Mouse (Mus musculus): ENCODE data around the gene Polrmt.
A peak's percentile ranks its signal among the peaks of the same experiment; 100 is the strongest.

Gene Polrmt

GRCm38 (mm10) chr10:79745898-79746773 is at the start of gene Polrmt:
Gene Polrmt (minus strand): TSS chr10:79746581.
- DNase-seq (ENCODE audit: low spot score): peak; percentile 83

- no peak for DNase-seq (ENCODE audit: low spot score)
Observed at GRCm38 (mm10) chr10:79795905-79796304, 49.5 kb upstream of the Polrmt start.

- DNase-seq (ENCODE audit: low spot score): no peak
Observed at GRCm38 (mm10) chr10:79794491-79794931, 48.1 kb upstream of the Polrmt start.

- DNase-seq (ENCODE audit: low spot score): no peak
Observed at GRCm38 (mm10) chr10:79793738-79794490, 47.5 kb upstream of the Polrmt start.

- DNase-seq (ENCODE audit: low spot score): no peak
Observed at GRCm38 (mm10) chr10:79793051-79793737, 46.8 kb upstream of the Polrmt start, which contains the start of gene Palm. Gene Palm (plus strand): TSS chr10:79793572.

GRCm38 (mm10) chr10:79792339-79793040 is 46.1 kb upstream of the Polrmt start:
- no peak for DNase-seq (ENCODE audit: low spot score)

- no peak for DNase-seq (ENCODE audit: low spot score)
Observed at GRCm38 (mm10) chr10:79790861-79791260, 44.5 kb upstream of the Polrmt start, which contains the start of gene Prss57. Gene Prss57 (minus strand): TSS chr10:79790961.

- no peak for DNase-seq (ENCODE audit: low spot score)
Observed at GRCm38 (mm10) chr10:79789581-79789980, 43.2 kb upstream of the Polrmt start.

GRCm38 (mm10) chr10:79788386-79789158 is 42.2 kb upstream of the Polrmt start:
- DNase-seq (ENCODE audit: low spot score): no peak

- no peak for DNase-seq (ENCODE audit: low spot score)
Observed at GRCm38 (mm10) chr10:79783920-79784800, 37.8 kb upstream of the Polrmt start.

- DNase-seq (ENCODE audit: low spot score): no peak
Observed at GRCm38 (mm10) chr10:79783050-79783449, 36.7 kb upstream of the Polrmt start.

- DNase-seq (ENCODE audit: low spot score): no peak
Observed at GRCm38 (mm10) chr10:79781956-79782355, 35.6 kb upstream of the Polrmt start.

GRCm38 (mm10) chr10:79781139-79781538 is 34.8 kb upstream of the Polrmt start:
- no peak for DNase-seq (ENCODE audit: low spot score)

- DNase-seq (ENCODE audit: low spot score): no peak
Observed at GRCm38 (mm10) chr10:79780664-79781015, 34.3 kb upstream of the Polrmt start.

GRCm38 (mm10) chr10:79779784-79780663 is 33.6 kb upstream of the Polrmt start:
- DNase-seq (ENCODE audit: low spot score): peak; percentile 93

- DNase-seq (ENCODE audit: low spot score): no peak
Observed at GRCm38 (mm10) chr10:79779193-79779592, 32.8 kb upstream of the Polrmt start.

- no peak for DNase-seq (ENCODE audit: low spot score)
Observed at GRCm38 (mm10) chr10:79778006-79778405, 31.6 kb upstream of the Polrmt start.

- no peak for DNase-seq (ENCODE audit: low spot score)
Observed at GRCm38 (mm10) chr10:79777103-79777531, 30.7 kb upstream of the Polrmt start, which contains the start of gene Fstl3. Gene Fstl3 (plus strand): TSS chr10:79777272.
